ENCODE assay signal across 8 mouse cellular contexts in genomic region chr11:68431699-68432360, GRCm38 (mm10). TPM values are rescaled to one million over a fixed set of nuclear protein-coding genes. Genes with fewer than 3 reads are reported as not detected.
A peak's percentile ranks its signal among the peaks of the same experiment; 100 is the strongest.
DNase-seq lines count a peak whose midpoint lies in the region; ATAC-seq and TF ChIP-seq lines count a peak whose summit lies in the region.

TSS of gene Pik3r5 (plus strand) at chr11:68432121.

- intact Hi-C loops in heart, postnatal 14 days (cut with DNase I) = loop anchor here (5.0 kb wide), 1 partner anchor 50 kb away; no protein-coding TSS in a partner anchor

- H3K9ac ChIP-seq in forebrain, embryonic 14.5 days (ENCODE audit: low read length) = peak within 1 kb of the TSS; percentile 25; the same call in 1 of the 2 replicates
- peak within 1 kb of the TSS; percentile 52 for H3K9ac ChIP-seq in lung, embryonic 14.5 days

- TF ChIP-seq POLR2A in bone marrow macrophage, adult 2 months (IDR thresholded peaks at IDR 0.05; ENCODE audit: borderline replicate concordance, low read depth, low read length) = no peak; the same call in 1 of the 2 replicates

- TF ChIP-seq CTCF in bone marrow macrophage, adult 2 months (IDR thresholded peaks at IDR 0.05; ENCODE audit: low read depth, low read length) = peak; percentile 94
- TF ChIP-seq CTCF in lung, embryonic 14.5 days (IDR thresholded peaks at IDR 0.05; ENCODE audit: low read depth) = peak; percentile 72

- H3K27me3 ChIP-seq in forebrain, embryonic 14.5 days (replicated peaks; ENCODE audit: control insufficient read depth, insufficient read depth, low read length) = no peaks in the 10 kb centered on the region
- H3K27me3 ChIP-seq in lung, embryonic 14.5 days (ENCODE audit: insufficient read depth, low read length) = 0 out of 2 replicates have a peak, but pooled peaks cover 3% of the 10 kb centered on the region

- peak within 1 kb of the TSS; percentile 54 for H3K4me2 ChIP-seq in forebrain, embryonic 14.5 days (ENCODE audit: low read length)
- H3K4me2 ChIP-seq in lung, embryonic 14.5 days = peak within 1 kb of the TSS; percentile 75

- H3K4me1 ChIP-seq in bone marrow macrophage, adult 2 months (ENCODE audit: control insufficient read depth, insufficient read depth, low read length) = peaks cover 44% of the 10 kb centered on the region
- H3K4me1 ChIP-seq in forebrain, embryonic 14.5 days (ENCODE audit: control insufficient read depth, insufficient read depth, low read length) = no peaks in the 10 kb centered on the region
- no peaks in the 10 kb centered on the region for H3K4me1 ChIP-seq in lung, embryonic 14.5 days (ENCODE audit: insufficient read depth)

- WGBS in forebrain, embryonic 14.5 days = 8% methylated on average over 35 of the region's 35 CpGs
- 6% methylated on average over 35 of the region's 35 CpGs for WGBS in large intestine, adult 2 months
- 4% methylated on average over 35 of the region's 35 CpGs for WGBS in lung, embryonic 14.5 days

- H3K27ac ChIP-seq in bone marrow macrophage, adult 2 months (ENCODE audit: insufficient read depth, low read depth, low read length) = peak within 1 kb of the TSS; percentile 98
- H3K27ac ChIP-seq in forebrain, embryonic 14.5 days (ENCODE audit: low read depth, low read length) = no peak within 1 kb of the TSS
- no peak within 1 kb of the TSS for H3K27ac ChIP-seq in lung, embryonic 14.5 days (ENCODE audit: low read depth)

- peak; percentile 80 for ATAC-seq in forebrain, embryonic 14.5 days
- peak; percentile 94 for ATAC-seq in lung, embryonic 14.5 days (ENCODE audit: insufficient read depth)
- ATAC-seq in neutrophil, adult 5-6 weeks (ENCODE audit: extremely low read depth, insufficient number of reproducible peaks, low FRiP score, poor library complexity, severe bottlenecking) = peak; percentile 85

- no peaks in the 10 kb centered on the region for H3K36me3 ChIP-seq in forebrain, embryonic 14.5 days (ENCODE audit: control insufficient read depth, insufficient read depth, low read length)
- H3K36me3 ChIP-seq in lung, embryonic 14.5 days (ENCODE audit: insufficient read depth) = no peaks in the 10 kb centered on the region

- peak; percentile 96 for DNase-seq in CD4-positive, CD25-positive, alpha-beta regulatory T cell, adult 2 months (ENCODE audit: low read depth, low spot score)
- peak; percentile 81 for DNase-seq in forebrain, embryonic 14.5 days (ENCODE audit: low spot score)
- DNase-seq in heart, postnatal 14 days = peak; percentile 84 to 88
- DNase-seq in large intestine, adult 2 months (ENCODE audit: low read depth, low spot score) = peak; percentile 16
- peak; percentile 93 for DNase-seq in lung, embryonic 14.5 days
- peak; percentile 62 for DNase-seq in testis, postnatal 14 days (ENCODE audit: low spot score)

- H3K9me3 ChIP-seq in forebrain, embryonic 14.5 days (replicated peaks; ENCODE audit: control insufficient read depth, low read length) = no peaks in the 10 kb centered on the region
- H3K9me3 ChIP-seq in lung, embryonic 14.5 days (ENCODE audit: low read depth, low read length) = no peaks in the 10 kb centered on the region

- H3K4me3 ChIP-seq in bone marrow macrophage, adult 2 months (ENCODE audit: insufficient read depth, low read length) = peak within 1 kb of the TSS; percentile 72
- H3K4me3 ChIP-seq in forebrain, embryonic 14.5 days (ENCODE audit: low read depth, low read length) = peak within 1 kb of the TSS; percentile 27
- H3K4me3 ChIP-seq in lung, embryonic 14.5 days (ENCODE audit: low read depth, low read length) = peak within 1 kb of the TSS; percentile 44

RNA-seq across cellular contexts. Expression of gene Pik3r5, which starts in this region (rescaled TPM):
- polyA plus RNA-seq in bone marrow macrophage, adult 2 months (2012; ENCODE audit: insufficient read depth, insufficient read length, missing spikeins) = 120 and 122 TPM in 2 replicates
- polyA plus RNA-seq in forebrain, embryonic 14.5 days (2014; fragmentation: Nextera tagmentation; extraction: Ambion mirVana) = 0.11 and 0.20 TPM in 2 replicates
- 1 to 10 TPM; 1.0 to 1.8 TPM for total RNA-seq in heart, postnatal 14 days (2021)
- polyA plus RNA-seq in large intestine, adult 2 months (2012; rRNA removed) = 4.7 and 7.3 TPM in 2 replicates
- polyA plus RNA-seq in lung, embryonic 14.5 days (2014; fragmentation: Nextera tagmentation; extraction: Ambion mirVana) = 0.30 and 0.43 TPM in 2 replicates
- total RNA-seq in neutrophil, adult 5-6 weeks (2017) = 108 TPM in 2 replicates

Comparison
In these comparisons a context has a peak if more than half of its experiments do, and no peak if none do; other contexts are left out.
1. RNA of gene Pik3r5 (total RNA-seq): 108 TPM in neutrophil, adult 5-6 weeks; 1.0 to 1.8 TPM in heart, postnatal 14 days; every median in the first group is over 10 times any median in the second.
2. RNA of gene Pik3r5 (polyA plus RNA-seq): 120 to 122 TPM in bone marrow macrophage, adult 2 months; 4.7 to 7.3 TPM in large intestine, adult 2 months, 0.30 to 0.43 TPM in lung, embryonic 14.5 days and 0.11 to 0.20 TPM in forebrain, embryonic 14.5 days; every median in the first group is over 10 times any median in the second.
3. Peak in DNase-seq, ATAC-seq, H3K4me3 ChIP-seq, H3K9ac ChIP-seq and H3K4me2 ChIP-seq in forebrain, embryonic 14.5 days; RNA of the gene not detected or under 1 TPM.
4. Peak in DNase-seq, ATAC-seq, H3K4me3 ChIP-seq, H3K9ac ChIP-seq and H3K4me2 ChIP-seq in lung, embryonic 14.5 days; RNA of the gene not detected or under 1 TPM.
5. DNase-seq: peak in every context shown above with its lines; median percentile 96 in CD4-positive, CD25-positive, alpha-beta regulatory T cell, adult 2 months; 93 in lung, embryonic 14.5 days; 86 in heart, postnatal 14 days; 81 in forebrain, embryonic 14.5 days; 62 in testis, postnatal 14 days; 16 in large intestine, adult 2 months.
6. Peak in every context shown above with its lines, with median percentiles within 50 percentile points of each other: H3K4me3 ChIP-seq and ATAC-seq.